Mouse (Mus musculus): ENCODE measurements around the gene Phlpp1. TPM values are rescaled to one million over a fixed set of nuclear protein-coding genes. Genes with fewer than 3 reads are reported as not detected.

The Phlpp1 gene
- polyA plus RNA-seq, 1 experiment from 2014 or later, result 0.73 TPM

DNA sequence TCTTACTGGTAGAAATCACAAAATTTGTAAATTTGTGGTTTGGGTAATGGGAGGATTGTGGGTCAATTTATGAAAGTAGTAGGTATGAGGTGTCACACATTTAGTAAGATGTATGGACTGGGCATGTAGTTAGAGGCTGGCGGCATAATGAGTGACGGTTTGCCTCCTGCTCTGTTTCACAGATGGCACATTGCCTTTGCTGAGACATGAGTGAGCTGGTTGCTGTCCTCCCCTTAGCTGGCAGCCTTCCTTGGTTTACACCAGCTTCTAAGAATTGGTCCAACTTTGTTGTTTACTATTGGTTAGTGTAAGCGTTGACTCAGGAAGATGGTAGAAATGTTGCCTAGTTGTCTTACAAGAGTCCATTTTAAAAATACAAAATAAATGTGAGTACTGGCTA is 17.2 kb downstream of the Phlpp1 start:
- no peaks in the 10 kb centered on the region for H3K9me3 ChIP-seq (ENCODE audit: low read length)
- no peak for DNase-seq
- no peak overlapping the region for H3K4me2 ChIP-seq (ENCODE audit: low read depth, low read length)
- WGBS (ENCODE audit: insufficient replicate concordance), result 88% methylated on average over 3 of the region's 3 CpGs
- no peak overlapping the region for H3K4me3 ChIP-seq (ENCODE audit: low read depth, low read length)
- no peak for ATAC-seq
- no peaks in the 10 kb centered on the region for H3K36me3 ChIP-seq (replicated peaks; ENCODE audit: insufficient read depth, low read length)
- no peaks in the 10 kb centered on the region for H3K27me3 ChIP-seq (ENCODE audit: insufficient read depth, low read length)
- peaks cover 3% of the 10 kb centered on the region for H3K4me1 ChIP-seq (ENCODE audit: insufficient read depth)
- TF ChIP-seq EP300 (IDR thresholded peaks at IDR 0.05; ENCODE audit: low read depth) (no peak), CTCF (IDR thresholded peaks at IDR 0.05; ENCODE audit: low read depth) (no peak)
- H3K27ac ChIP-seq (ENCODE audit: low read depth), result no peak overlapping the region
- H3K9ac ChIP-seq (replicated peaks), result no peak overlapping the region

DNA sequence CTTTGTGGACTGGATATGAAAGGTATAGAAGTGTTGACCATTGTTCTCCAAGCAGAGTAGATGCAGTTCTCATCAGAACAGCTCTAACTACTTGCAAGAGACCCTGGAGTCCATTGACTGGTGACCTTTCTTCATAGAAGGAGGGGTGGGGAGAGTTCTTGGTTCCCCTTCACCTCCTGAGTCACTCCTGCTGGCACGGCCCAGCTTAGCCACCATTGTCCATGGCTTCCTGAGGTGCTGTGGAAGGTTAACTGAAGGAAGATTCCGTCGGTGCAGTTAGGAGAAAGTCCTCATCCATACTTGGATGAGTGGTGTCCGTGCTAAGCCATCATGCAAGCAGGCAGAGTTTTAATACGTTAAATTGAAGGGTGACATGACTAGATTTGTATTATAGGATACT is 17.8 kb downstream of the Phlpp1 start:
- H3K9ac ChIP-seq (replicated peaks), result no peak overlapping the region
- no peaks in the 10 kb centered on the region for H3K27me3 ChIP-seq (ENCODE audit: insufficient read depth, low read length)
- no peak overlapping the region for H3K4me3 ChIP-seq (ENCODE audit: low read depth, low read length)
- ATAC-seq, result no peak
- no peaks in the 10 kb centered on the region for H3K9me3 ChIP-seq (ENCODE audit: low read length)
- H3K36me3 ChIP-seq (replicated peaks; ENCODE audit: insufficient read depth, low read length), result no peaks in the 10 kb centered on the region
- DNase-seq, result no peak
- no peak overlapping the region for H3K4me2 ChIP-seq (ENCODE audit: low read depth, low read length)
- no peak overlapping the region for H3K27ac ChIP-seq (ENCODE audit: low read depth)
- WGBS (ENCODE audit: insufficient replicate concordance), result 78% methylated on average over 5 of the region's 5 CpGs
- TF ChIP-seq CTCF (IDR thresholded peaks at IDR 0.05; ENCODE audit: low read depth), result no peak
- TF ChIP-seq EP300 (IDR thresholded peaks at IDR 0.05; ENCODE audit: low read depth), result no peak
- H3K4me1 ChIP-seq (ENCODE audit: insufficient read depth), result peaks cover 3% of the 10 kb centered on the region

DNA sequence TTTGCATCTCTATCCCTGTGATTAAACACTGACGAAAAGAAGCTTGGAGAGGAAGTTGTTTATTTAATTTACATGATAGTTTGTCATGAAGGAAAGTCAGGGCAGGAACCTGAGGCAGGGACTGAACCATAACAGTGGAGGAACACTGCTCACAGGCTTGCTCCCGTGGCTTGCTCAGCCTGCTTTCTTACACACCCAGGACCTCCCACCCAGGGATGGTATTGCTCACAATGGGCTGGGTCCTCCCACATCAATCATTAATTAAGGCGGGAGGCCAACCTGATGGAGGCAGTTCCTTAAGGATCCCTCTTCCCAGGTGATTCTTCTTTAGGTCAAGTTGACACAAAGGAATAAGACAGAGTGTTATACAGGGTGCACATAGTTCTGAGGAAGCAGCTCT is 19.1 kb downstream of the Phlpp1 start:
- WGBS (ENCODE audit: insufficient replicate concordance), result 69% methylated on average over 3 of the region's 3 CpGs
- Histone ChIP-seq H3K27ac (ENCODE audit: low read depth) (no peak overlapping the region), H3K27me3 (ENCODE audit: insufficient read depth, low read length) (no peaks in the 10 kb centered on the region), H3K9me3 (ENCODE audit: low read length) (no peaks in the 10 kb centered on the region), H3K4me3 (ENCODE audit: low read depth, low read length) (no peak overlapping the region), H3K4me2 (ENCODE audit: low read depth, low read length) (no peak overlapping the region), H3K36me3 (replicated peaks; ENCODE audit: insufficient read depth, low read length) (no peaks in the 10 kb centered on the region), H3K4me1 (ENCODE audit: insufficient read depth) (peaks cover 3% of the 10 kb centered on the region; the same call in 1 of the 2 replicates), H3K9ac (replicated peaks) (no peak overlapping the region)
- ATAC-seq (no peak), DNase-seq (no peak)
- no peak for TF ChIP-seq CTCF (IDR thresholded peaks at IDR 0.05; ENCODE audit: low read depth)
- TF ChIP-seq EP300 (IDR thresholded peaks at IDR 0.05; ENCODE audit: low read depth), result no peak

- Histone ChIP-seq H3K27me3 (ENCODE audit: insufficient read depth, low read length) (no peaks in the 10 kb centered on the region), H3K4me2 (ENCODE audit: low read depth, low read length) (no peak overlapping the region), H3K4me1 (ENCODE audit: insufficient read depth) (peaks cover 3% of the 10 kb centered on the region; the same call in 1 of the 2 replicates), H3K27ac (ENCODE audit: low read depth) (no peak overlapping the region), H3K4me3 (ENCODE audit: low read depth, low read length) (no peak overlapping the region), H3K36me3 (replicated peaks; ENCODE audit: insufficient read depth, low read length) (no peaks in the 10 kb centered on the region), H3K9me3 (ENCODE audit: low read length) (no peaks in the 10 kb centered on the region), H3K9ac (replicated peaks) (no peak overlapping the region)
- DNase-seq (no peak), ATAC-seq (no peak)
- 81% methylated on average over 8 of the region's 8 CpGs for WGBS (ENCODE audit: insufficient replicate concordance)
- TF ChIP-seq EP300 (IDR thresholded peaks at IDR 0.05; ENCODE audit: low read depth) (no peak), CTCF (IDR thresholded peaks at IDR 0.05; ENCODE audit: low read depth) (no peak)
These were observed 20.3 kb downstream of the Phlpp1 start for GRCm38 (mm10) chr1:106191885-106192284.

DNA sequence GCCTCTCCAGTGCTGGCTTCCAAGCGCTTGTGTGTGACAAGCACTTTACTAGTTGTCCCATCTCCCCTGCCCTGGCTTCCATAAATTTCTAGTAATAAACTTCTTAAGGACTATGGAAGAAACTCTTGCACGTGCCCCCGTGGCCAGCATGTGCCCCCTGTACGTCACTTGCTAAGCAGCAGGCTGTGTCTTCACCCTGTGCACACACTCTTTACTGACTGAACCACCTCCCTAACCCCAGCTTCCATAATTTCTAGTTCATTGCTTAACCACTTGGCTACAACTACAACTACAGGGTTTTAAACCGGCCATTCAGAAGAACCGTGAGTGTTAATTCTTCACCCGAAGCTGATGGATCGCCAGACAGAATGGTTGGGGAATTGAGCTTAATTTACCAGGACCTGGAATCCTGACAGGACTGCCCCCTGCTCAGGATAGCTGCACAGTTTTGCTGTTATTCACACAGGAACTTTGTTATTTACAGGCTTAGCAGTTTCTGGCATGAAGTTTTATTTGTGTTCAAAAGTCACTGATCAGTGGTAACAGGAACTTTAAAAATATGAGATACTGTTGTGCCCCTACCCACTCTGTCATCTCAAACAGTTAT is 21.4 kb downstream of the Phlpp1 start:
- no peak overlapping the region for H3K27ac ChIP-seq (ENCODE audit: low read depth)
- no peaks in the 10 kb centered on the region for H3K9me3 ChIP-seq (ENCODE audit: low read length)
- ATAC-seq (no peak), DNase-seq (no peak)
- 72% methylated on average over 8 of the region's 8 CpGs for WGBS (ENCODE audit: insufficient replicate concordance)
- H3K4me2 ChIP-seq (ENCODE audit: low read depth, low read length), result no peak overlapping the region
- H3K4me1 ChIP-seq (ENCODE audit: insufficient read depth), result peaks cover 3% of the 10 kb centered on the region; the same call in 1 of the 2 replicates
- no peak overlapping the region for H3K4me3 ChIP-seq (ENCODE audit: low read depth, low read length)
- no peak for TF ChIP-seq CTCF (IDR thresholded peaks at IDR 0.05; ENCODE audit: low read depth)
- TF ChIP-seq EP300 (IDR thresholded peaks at IDR 0.05; ENCODE audit: low read depth), result no peak
- no peak overlapping the region for H3K9ac ChIP-seq (replicated peaks)
- H3K36me3 ChIP-seq (replicated peaks; ENCODE audit: insufficient read depth, low read length), result no peaks in the 10 kb centered on the region
- no peaks in the 10 kb centered on the region for H3K27me3 ChIP-seq (ENCODE audit: insufficient read depth, low read length)

DNA sequence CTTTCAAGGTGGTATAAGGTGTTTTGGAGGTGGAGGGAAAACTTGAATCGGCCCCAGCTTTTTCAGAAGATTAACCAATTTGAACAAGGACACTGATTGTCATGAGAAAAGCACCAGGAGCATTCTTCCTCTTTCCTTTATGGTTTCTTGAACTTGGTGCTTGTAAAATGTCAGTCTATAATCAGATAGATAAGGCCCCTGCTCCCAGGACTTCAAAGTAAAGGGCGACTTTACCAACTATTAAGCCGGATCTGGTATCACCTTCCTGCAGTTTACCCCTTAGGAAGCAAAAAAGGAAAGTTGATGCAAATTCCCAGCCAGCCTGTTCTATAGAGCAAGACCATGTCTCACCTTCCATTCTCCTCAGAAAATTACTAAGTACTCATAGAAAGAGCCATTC is 21.9 kb downstream of the Phlpp1 start:
- no peak overlapping the region for H3K9ac ChIP-seq (replicated peaks)
- ATAC-seq (no peak), DNase-seq (no peak)
- no peak for TF ChIP-seq CTCF (IDR thresholded peaks at IDR 0.05; ENCODE audit: low read depth)
- no peaks in the 10 kb centered on the region for H3K36me3 ChIP-seq (replicated peaks; ENCODE audit: insufficient read depth, low read length)
- H3K27me3 ChIP-seq (ENCODE audit: insufficient read depth, low read length), result no peaks in the 10 kb centered on the region
- 67% methylated on average over 3 of the region's 3 CpGs for WGBS (ENCODE audit: insufficient replicate concordance)
- no peak overlapping the region for H3K27ac ChIP-seq (ENCODE audit: low read depth)
- peaks cover 3% of the 10 kb centered on the region; the same call in 1 of the 2 replicates for H3K4me1 ChIP-seq (ENCODE audit: insufficient read depth)
- no peak overlapping the region for H3K4me3 ChIP-seq (ENCODE audit: low read depth, low read length)
- H3K9me3 ChIP-seq (ENCODE audit: low read length), result no peaks in the 10 kb centered on the region
- no peak overlapping the region for H3K4me2 ChIP-seq (ENCODE audit: low read depth, low read length)

- 78% methylated on average over 3 of the region's 3 CpGs for WGBS (ENCODE audit: insufficient replicate concordance)
- H3K4me2 ChIP-seq (ENCODE audit: low read depth, low read length), result no peak overlapping the region
- no peak for DNase-seq
These were observed 22.7 kb downstream of the Phlpp1 start for GRCm38 (mm10) chr1:106194263-106194662.

More at GRCm38 (mm10) chr1:106194263-106194662, 22.7 kb downstream of the Phlpp1 start:
- no peak for ATAC-seq
- Histone ChIP-seq H3K4me3 (ENCODE audit: low read depth, low read length) (no peak overlapping the region), H3K9ac (replicated peaks) (no peak overlapping the region), H3K27ac (ENCODE audit: low read depth) (no peak overlapping the region), H3K36me3 (replicated peaks; ENCODE audit: insufficient read depth, low read length) (no peaks in the 10 kb centered on the region), H3K27me3 (ENCODE audit: insufficient read depth, low read length) (no peaks in the 10 kb centered on the region), H3K9me3 (ENCODE audit: low read length) (no peaks in the 10 kb centered on the region), H3K4me1 (ENCODE audit: insufficient read depth) (peaks cover 7% of the 10 kb centered on the region)
- TF ChIP-seq CTCF (IDR thresholded peaks at IDR 0.05; ENCODE audit: low read depth), result no peak
- TF ChIP-seq EP300 (IDR thresholded peaks at IDR 0.05; ENCODE audit: low read depth), result no peak
